21 mouse cellular contexts compared by ENCODE assay signal in genomic region chr19:44287415-44288110, GRCm38 (mm10). TPM values are rescaled to one million over a fixed set of nuclear protein-coding genes. Genes with fewer than 3 reads are reported as not detected.
A peak's percentile ranks its signal among the peaks of the same experiment; 100 is the strongest.
DNase-seq lines count a peak whose midpoint lies in the region; ATAC-seq and TF ChIP-seq lines count a peak whose summit lies in the region.
"Had no signal": no experiment of that assay in that cellular context is flagged by ENCODE, and none has a peak within 500 bp of the region (broad histone marks: within the 10 kb centered on the region; RNA-seq: fewer than 3 reads in every experiment).

No protein-coding gene starts in this region.

- H3K9me3 ChIP-seq in forebrain, embryonic 10.5 days = no peaks in the 10 kb centered on the region
- H3K9me3 ChIP-seq in forebrain, postnatal 0 days (ENCODE audit: low read length) = no peaks in the 10 kb centered on the region
- no peaks in the 10 kb centered on the region for H3K9me3 ChIP-seq in heart, postnatal 0 days (replicated peaks; ENCODE audit: control insufficient read depth, low read length)
- no peaks in the 10 kb centered on the region for H3K9me3 ChIP-seq in lung, embryonic 15.5 days
- H3K9me3 ChIP-seq in liver, embryonic 15.5 days (replicated peaks) = no peaks in the 10 kb centered on the region
- H3K9me3 ChIP-seq: forebrain, embryonic 12.5 days; heart, embryonic 10.5 days; hindbrain, embryonic 13.5 days; midbrain, embryonic 12.5 days had no signal

- no peak for TF ChIP-seq CTCF in forebrain, postnatal 0 days (IDR thresholded peaks at IDR 0.05; ENCODE audit: low read depth)
- no peak for TF ChIP-seq CTCF in heart, postnatal 0 days (IDR thresholded peaks at IDR 0.05; ENCODE audit: low read depth)
- no peak for TF ChIP-seq CTCF in heart, adult 2 months (IDR thresholded peaks at IDR 0.05)
- TF ChIP-seq CTCF in lung, adult 2 months (IDR thresholded peaks at IDR 0.05; ENCODE audit: insufficient read depth, low read length) = no peak

- H3K79me2 ChIP-seq in heart, adult 2 months (replicated peaks; ENCODE audit: control insufficient read depth, insufficient read depth, low read length) = no peaks in the 10 kb centered on the region

- no peak for TF ChIP-seq POLR2A in heart, adult 2 months (IDR thresholded peaks at IDR 0.05; ENCODE audit: insufficient read depth, low read depth, low read length)
- no peak for TF ChIP-seq POLR2A in lung, adult 2 months (IDR thresholded peaks at IDR 0.05; ENCODE audit: borderline replicate concordance, extremely low read depth, low read depth, low read length)

- WGBS in forebrain, embryonic 10.5 days = 86% methylated on average over 11 of the region's 11 CpGs
- WGBS in forebrain, postnatal 0 days = 84% methylated on average over 11 of the region's 11 CpGs
- WGBS in heart, postnatal 0 days = 43% methylated on average over 11 of the region's 11 CpGs
- 57% methylated on average over 11 of the region's 11 CpGs for WGBS in heart, adult 2 months
- WGBS in lung, embryonic 15.5 days = 19% methylated on average over 11 of the region's 11 CpGs
- 53% methylated on average over 11 of the region's 11 CpGs for WGBS in lung, adult 2 months
- WGBS in liver, embryonic 15.5 days (ENCODE audit: insufficient replicate concordance) = 36% methylated on average over 11 of the region's 11 CpGs

- no peak overlapping the region for H3K4me3 ChIP-seq in forebrain, embryonic 10.5 days
- H3K4me3 ChIP-seq in forebrain, postnatal 0 days (ENCODE audit: low read depth, low read length) = no peak overlapping the region
- no peak overlapping the region for H3K4me3 ChIP-seq in heart, postnatal 0 days (ENCODE audit: low read depth, low read length)
- H3K4me3 ChIP-seq in heart, adult 2 months = no peak overlapping the region
- no peak overlapping the region for H3K4me3 ChIP-seq in lung, embryonic 15.5 days
- no peak overlapping the region for H3K4me3 ChIP-seq in lung, adult 2 months (replicated peaks; ENCODE audit: extremely low read depth, low read depth, low read length)
- no peak overlapping the region for H3K4me3 ChIP-seq in liver, embryonic 15.5 days (replicated peaks)
- H3K4me3 ChIP-seq: forebrain, embryonic 12.5 days; heart, embryonic 10.5 days; hindbrain, embryonic 13.5 days; midbrain, embryonic 12.5 days had no signal

- no peak for DNase-seq in forebrain, embryonic 10.5 days (ENCODE audit: extremely low spot score, low spot score)
- no peak for DNase-seq in forebrain, postnatal 0 days
- DNase-seq in heart, postnatal 0 days (ENCODE audit: low spot score) = no peak
- DNase-seq in heart, adult 2 months = no peak
- no peak for DNase-seq in lung, adult 2 months
- no peak for DNase-seq in left cerebral cortex, postnatal 10 days (ENCODE audit: extremely low spot score in 1 of 2, low spot score in 2 of 2)
- DNase-seq: adrenal gland, adult 8-10 months; cerebellum, adult 8-10 months; kidney, adult 9 months; retina, postnatal 1 day; thymus, postnatal 14 days had no signal

- intact Hi-C loops in heart, adult 2 months (cut with DNase I) = no loop called here
- intact Hi-C loops in left cerebral cortex, postnatal 10 days (cut with DNase I) = no loop called here

- no peak overlapping the region for H3K9ac ChIP-seq in forebrain, postnatal 0 days
- no peak overlapping the region for H3K9ac ChIP-seq in heart, postnatal 0 days (replicated peaks; ENCODE audit: low read depth, low read length)
- no peak overlapping the region for H3K9ac ChIP-seq in heart, adult 2 months (ENCODE audit: low read depth, low read length)
- H3K9ac ChIP-seq in lung, embryonic 15.5 days = no peak overlapping the region
- H3K9ac ChIP-seq in liver, embryonic 15.5 days = no peak overlapping the region
- H3K9ac ChIP-seq: forebrain, embryonic 12.5 days; hindbrain, embryonic 13.5 days; midbrain, embryonic 12.5 days had no signal

- H3K27ac ChIP-seq in forebrain, embryonic 10.5 days = peak overlapping the region; percentile 58
- no peak overlapping the region for H3K27ac ChIP-seq in forebrain, postnatal 0 days (ENCODE audit: low read depth, low read length)
- peak overlapping the region; percentile 4; the same call in 1 of the 2 replicates for H3K27ac ChIP-seq in heart, postnatal 0 days (ENCODE audit: low read depth)
- no peak overlapping the region for H3K27ac ChIP-seq in heart, adult 2 months
- peak overlapping the region; percentile 98 for H3K27ac ChIP-seq in lung, embryonic 15.5 days
- peak overlapping the region; percentile 66; the same call in 1 of the 2 replicates for H3K27ac ChIP-seq in liver, embryonic 15.5 days (replicated peaks)
- H3K27ac ChIP-seq: forebrain, embryonic 12.5 days; hindbrain, embryonic 13.5 days; macrophage; midbrain, embryonic 12.5 days had no signal

- H3K4me1 ChIP-seq in forebrain, embryonic 10.5 days = peaks cover 77% of the 10 kb centered on the region
- H3K4me1 ChIP-seq in forebrain, postnatal 0 days (ENCODE audit: insufficient read depth) = peaks cover 20% of the 10 kb centered on the region
- H3K4me1 ChIP-seq in heart, postnatal 0 days (ENCODE audit: control insufficient read depth, insufficient read depth) = peaks cover 44% of the 10 kb centered on the region
- H3K4me1 ChIP-seq in heart, adult 2 months (ENCODE audit: control insufficient read depth, insufficient read depth, low read length) = peaks cover 4% of the 10 kb centered on the region
- peaks cover 71% of the 10 kb centered on the region for H3K4me1 ChIP-seq in lung, embryonic 15.5 days
- H3K4me1 ChIP-seq in lung, adult 2 months (ENCODE audit: control insufficient read depth, insufficient read depth, low read length) = peaks cover 7% of the 10 kb centered on the region; the same call in 1 of the 2 replicates
- H3K4me1 ChIP-seq in liver, embryonic 15.5 days (replicated peaks) = peaks cover 87% of the 10 kb centered on the region

- no peaks in the 10 kb centered on the region for H3K27me3 ChIP-seq in forebrain, embryonic 10.5 days (ENCODE audit: poor library complexity, severe bottlenecking)
- no peaks in the 10 kb centered on the region for H3K27me3 ChIP-seq in forebrain, postnatal 0 days (ENCODE audit: insufficient read depth, low read length)
- no peaks in the 10 kb centered on the region for H3K27me3 ChIP-seq in heart, postnatal 0 days (ENCODE audit: control insufficient read depth, insufficient read depth, low read length)
- H3K27me3 ChIP-seq in heart, adult 2 months (ENCODE audit: control insufficient read depth, insufficient read depth, low read length) = no peaks in the 10 kb centered on the region
- no peaks in the 10 kb centered on the region for H3K27me3 ChIP-seq in lung, embryonic 15.5 days
- H3K27me3 ChIP-seq in liver, embryonic 15.5 days = no peaks in the 10 kb centered on the region
- H3K27me3 ChIP-seq: forebrain, embryonic 12.5 days; hindbrain, embryonic 13.5 days; midbrain, embryonic 12.5 days; Patski had no signal

- ATAC-seq in forebrain, postnatal 0 days = no peak
- ATAC-seq in heart, postnatal 0 days (ENCODE audit: insufficient read depth, low read depth) = no peak
- ATAC-seq in lung, embryonic 15.5 days (ENCODE audit: borderline replicate concordance, extremely low read depth, low FRiP score, low TSS enrichment) = no peak
- ATAC-seq in liver, embryonic 15.5 days (ENCODE audit: insufficient read depth) = no peak
- ATAC-seq: Patski had no signal

- no peak overlapping the region for H3K4me2 ChIP-seq in forebrain, postnatal 0 days (ENCODE audit: low read depth)
- no peak overlapping the region for H3K4me2 ChIP-seq in heart, postnatal 0 days (ENCODE audit: low read depth, low read length)
- no peak overlapping the region for H3K4me2 ChIP-seq in lung, embryonic 15.5 days
- H3K4me2 ChIP-seq in liver, embryonic 15.5 days = no peak overlapping the region
- H3K4me2 ChIP-seq: forebrain, embryonic 12.5 days; hindbrain, embryonic 13.5 days; midbrain, embryonic 12.5 days had no signal

- H3K36me3 ChIP-seq in forebrain, embryonic 10.5 days (replicated peaks) = no peaks in the 10 kb centered on the region
- H3K36me3 ChIP-seq in forebrain, postnatal 0 days (ENCODE audit: insufficient read depth) = no peaks in the 10 kb centered on the region
- no peaks in the 10 kb centered on the region for H3K36me3 ChIP-seq in heart, postnatal 0 days (replicated peaks; ENCODE audit: control insufficient read depth, insufficient read depth, low read length)
- H3K36me3 ChIP-seq in heart, adult 2 months (ENCODE audit: control insufficient read depth, insufficient read depth, low read length) = no peaks in the 10 kb centered on the region
- H3K36me3 ChIP-seq in lung, embryonic 15.5 days = no peaks in the 10 kb centered on the region
- no peaks in the 10 kb centered on the region for H3K36me3 ChIP-seq in liver, embryonic 15.5 days (replicated peaks)
- H3K36me3 ChIP-seq: forebrain, embryonic 12.5 days; heart, embryonic 10.5 days; hindbrain, embryonic 13.5 days; midbrain, embryonic 12.5 days had no signal

- TF ChIP-seq EP300 in heart, postnatal 0 days (IDR thresholded peaks at IDR 0.05; ENCODE audit: low read depth) = no peak
- no peak for TF ChIP-seq EP300 in heart, adult 2 months (IDR thresholded peaks at IDR 0.05; ENCODE audit: insufficient read depth, low read depth, low read length)

RNA-seq across cellular contexts. Expression of gene Scd2, which starts 5.9 kb away (rescaled TPM):
- polyA plus RNA-seq in forebrain, embryonic 10.5 days (2016; fragmentation: Nextera tagmentation; extraction: Ambion mirVana) = 369 and 403 TPM in 2 replicates
- 540 and 696 TPM in 2 replicates for total RNA-seq in forebrain, postnatal 0 days (2014; rRNA removed)
- polyA plus RNA-seq in forebrain, postnatal 0 days (2015; fragmentation: Nextera tagmentation; extraction: Ambion mirVana) = 162 and 210 TPM in 2 replicates
- 307 and 374 TPM in 2 replicates for total RNA-seq in heart, postnatal 0 days (2014; rRNA removed; ENCODE audit: low replicate concordance)
- 47.5 and 61.2 TPM in 2 replicates for polyA plus RNA-seq in heart, postnatal 0 days (2015; fragmentation: Nextera tagmentation; extraction: Ambion mirVana)
- 10 to 100 TPM in 1 of 2 experiments, 1 to 10 TPM in 1; 9.2 to 12.2 TPM for total RNA-seq in heart, adult 2 months (2021)
- 21.2 and 31.1 TPM in 2 replicates for polyA plus RNA-seq in heart, adult 2 months (2012; rRNA removed)
- polyA plus RNA-seq in lung, embryonic 15.5 days (2015; fragmentation: Nextera tagmentation; extraction: Ambion mirVana) = 210 and 224 TPM in 2 replicates
- polyA plus RNA-seq in lung, adult 2 months (2012; rRNA removed) = 289 and 384 TPM in 2 replicates
- 108 and 124 TPM in 2 replicates for polyA plus RNA-seq in liver, embryonic 15.5 days (2015; fragmentation: Nextera tagmentation; extraction: Ambion mirVana)
- 100 to 1,000 TPM; 603 to 619 TPM for total RNA-seq in left cerebral cortex, postnatal 10 days (2021)

RNA-seq across cellular contexts. Expression of gene Scd4, which starts 45.3 kb away (rescaled TPM):
- polyA plus RNA-seq in forebrain, embryonic 10.5 days (2016; fragmentation: Nextera tagmentation; extraction: Ambion mirVana) = 0.06 TPM in 1 of 2 replicates, not detected in the other
- total RNA-seq in forebrain, postnatal 0 days (2014; rRNA removed) = 0.23 and 0.43 TPM in 2 replicates
- 0.11 and 0.25 TPM in 2 replicates for polyA plus RNA-seq in forebrain, postnatal 0 days (2015; fragmentation: Nextera tagmentation; extraction: Ambion mirVana)
- total RNA-seq in heart, postnatal 0 days (2014; rRNA removed; ENCODE audit: low replicate concordance) = 10.8 and 37.4 TPM in 2 replicates
- polyA plus RNA-seq in heart, postnatal 0 days (2015; fragmentation: Nextera tagmentation; extraction: Ambion mirVana) = 30.8 and 38.2 TPM in 2 replicates
- 1 to 10 TPM; 4.6 to 6.0 TPM for total RNA-seq in heart, adult 2 months (2021)
- polyA plus RNA-seq in heart, adult 2 months (2012; rRNA removed) = 9.0 and 12.6 TPM in 2 replicates
- 0.15 and 0.35 TPM in 2 replicates for polyA plus RNA-seq in lung, embryonic 15.5 days (2015; fragmentation: Nextera tagmentation; extraction: Ambion mirVana)
- 0.46 and 0.97 TPM in 2 replicates for polyA plus RNA-seq in lung, adult 2 months (2012; rRNA removed)
- polyA plus RNA-seq in liver, embryonic 15.5 days (2015; fragmentation: Nextera tagmentation; extraction: Ambion mirVana) = 0.03 TPM in 1 of 2 replicates, not detected in the other
- total RNA-seq in left cerebral cortex, postnatal 10 days (2021) = 1 to 10 TPM; 1.5 to 2.4 TPM
- total RNA-seq: monocyte, adult 5-6 weeks had no signal
- polyA plus RNA-seq: neural tube, embryonic 11.5 days had no signal

Comparison
In these comparisons a context has a peak if more than half of its experiments do, and no peak if none do; other contexts are left out.
1. H3K27ac ChIP-seq: peak in forebrain, embryonic 10.5 days (single experiment), heart, postnatal 0 days (single experiment), lung, embryonic 15.5 days (single experiment) and liver, embryonic 15.5 days (single experiment); none in forebrain, postnatal 0 days (single experiment) and heart, adult 2 months (single experiment).